Mouse (Mus musculus) CH12.LX (cell line): Measurements from ENCODE around the gene Ccr1l1. TPM values are rescaled to one million over a fixed set of nuclear protein-coding genes. Genes with fewer than 3 reads are reported as not detected.

Source experiments
- DNase-seq: peaks from one replicate; pipeline ENCODE4 v3.0.0-alpha.2; 2013; ENCODE audit errors: extremely low read depth
- H3K27ac ChIP-seq: 2 replicates; pipeline ENCODE4 v1.5.1; 2012; ENCODE audit warnings: low read depth, mild to moderate bottlenecking, control low read depth, moderate library complexity; ENCODE audit not compliant: insufficient read depth
- H3K27me3 ChIP-seq: replicated peaks from 2 replicates; pipeline ENCODE3; 2012; ENCODE audit warnings: inconsistent platforms
- H3K36me3 ChIP-seq, 2 experiments: replicated peaks in 1 of 2; 2 replicates each; pipeline versions ENCODE3 to v1.6.1; 2012; ENCODE audit warnings: inconsistent platforms in 1 of 2, low read length in 1 of 2, mild to moderate bottlenecking in 1 of 2, mixed read lengths in 1 of 2, moderate library complexity in 1 of 2; ENCODE audit not compliant: control insufficient read depth in 1 of 2, insufficient read depth in 1 of 2
- H3K4me1 ChIP-seq, 2 experiments: 2 replicates each; pipeline ENCODE4 v1.6.1; 2012; ENCODE audit warnings: inconsistent platforms in 1 of 2, moderate library complexity in 1 of 2; ENCODE audit not compliant: insufficient read depth in 2 of 2, control insufficient read depth in 1 of 2
- H3K4me2 ChIP-seq: 2 replicates; pipeline ENCODE4 v1.6.1; 2012; ENCODE audit warnings: low read depth, mild to moderate bottlenecking, control low read depth; ENCODE audit not compliant: poor library complexity, insufficient read depth, severe bottlenecking
- H3K4me3 ChIP-seq, 3 experiments: fragments of 150-350 bp in 1 of 3; sonication (generic) in 1 of 3; replicated peaks in 1 of 3; 2 replicates each; pipeline versions ENCODE3 to v1.5.1; 2011 to 2012; ENCODE audit warnings: low read depth in 2 of 3, low read length in 2 of 3, mild to moderate bottlenecking in 2 of 3, moderate library complexity in 2 of 3, control low read depth in 1 of 3, improper control_type of control experiment in 1 of 3, inconsistent platforms in 1 of 3, mixed read lengths in 1 of 3; ENCODE audit not compliant: poor library complexity in 1 of 3
- H3K79me2 ChIP-seq: replicated peaks from 2 replicates; pipeline ENCODE4 v1.6.1; 2012; ENCODE audit warnings: mild to moderate bottlenecking, moderate library complexity; ENCODE audit not compliant: control insufficient read depth, poor library complexity, insufficient read depth, severe bottlenecking; ENCODE audit errors: extremely low read depth
- H3K9ac ChIP-seq: 2 replicates; pipeline ENCODE4 v1.6.1; 2012; ENCODE audit warnings: low read depth, mild to moderate bottlenecking, control low read depth, moderate library complexity; ENCODE audit not compliant: insufficient read depth
- H3K9me3 ChIP-seq: replicated peaks from 2 replicates; pipeline ENCODE3; 2012; ENCODE audit warnings: low read length, inconsistent platforms, mixed read lengths
- BHLHE40 ChIP-seq: IDR thresholded peaks from 2 replicates; pipeline ENCODE4 v1.6.1; 2011; ENCODE audit warnings: mild to moderate bottlenecking, low read depth, low read length, improper control_type of control experiment
- CHD1 ChIP-seq: IDR thresholded peaks from 2 replicates; pipeline ENCODE4 v1.6.1; 2012; ENCODE audit warnings: low read depth, low read length, improper control_type of control experiment, inconsistent platforms
- CHD2 ChIP-seq: IDR thresholded peaks from 2 replicates; pipeline ENCODE4 v1.6.1; 2011; ENCODE audit warnings: low read length, improper control_type of control experiment
- E2F4 ChIP-seq: IDR thresholded peaks from 2 replicates; pipeline ENCODE4 v1.6.1; 2011; ENCODE audit warnings: low read depth, low read length, improper control_type of control experiment; ENCODE audit not compliant: insufficient replicate concordance
- ELF1 ChIP-seq: IDR thresholded peaks from 2 replicates; pipeline ENCODE4 v1.6.1; 2014; ENCODE audit warnings: low read depth, mild to moderate bottlenecking, inconsistent platforms, low read length, improper control_type of control experiment
- EP300 ChIP-seq: IDR thresholded peaks from 2 replicates; pipeline ENCODE4 v1.6.1; 2011; ENCODE audit warnings: low read length, improper control_type of control experiment
- ETS1 ChIP-seq: conservative IDR thresholded peaks from 2 replicates; pipeline ENCODE4 v1.6.1; 2012; ENCODE audit warnings: low read depth, mild to moderate bottlenecking, inconsistent platforms, low read length, improper control_type of control experiment, moderate library complexity
- GABPA ChIP-seq: IDR thresholded peaks from 2 replicates; pipeline ENCODE4 v1.6.1; 2012; ENCODE audit warnings: low read depth, low read length, improper control_type of control experiment, inconsistent platforms; ENCODE audit not compliant: insufficient replicate concordance
- HCFC1 ChIP-seq: IDR thresholded peaks from 2 replicates; pipeline ENCODE4 v1.6.1; 2012; ENCODE audit warnings: low read depth, mild to moderate bottlenecking, inconsistent platforms, low read length, improper control_type of control experiment
- IRF4 ChIP-seq: IDR thresholded peaks from 2 replicates; pipeline ENCODE4 v1.6.1; 2014; ENCODE audit warnings: low read depth, mild to moderate bottlenecking, inconsistent platforms, low read length, improper control_type of control experiment
- JUN ChIP-seq: IDR thresholded peaks from 2 replicates; pipeline ENCODE4 v1.6.1; 2011; ENCODE audit warnings: low read depth, mild to moderate bottlenecking, low read length, improper control_type of control experiment, moderate library complexity; ENCODE audit not compliant: insufficient read depth
- JUND ChIP-seq: conservative IDR thresholded peaks from 2 replicates; pipeline ENCODE4 v1.6.1; 2011; ENCODE audit warnings: low read depth, low read length, improper control_type of control experiment
- KAT2A ChIP-seq: IDR thresholded peaks from 2 replicates; pipeline ENCODE4 v1.6.1; 2012; ENCODE audit warnings: low read length, improper control_type of control experiment, inconsistent platforms; ENCODE audit not compliant: insufficient replicate concordance
- MAFK ChIP-seq: IDR thresholded peaks from 2 replicates; pipeline ENCODE4 v1.6.1; 2011; ENCODE audit warnings: low read length, improper control_type of control experiment; ENCODE audit not compliant: insufficient replicate concordance
- MAX ChIP-seq: IDR thresholded peaks from 2 replicates; pipeline ENCODE4 v1.6.1; 2011; ENCODE audit warnings: low read length, improper control_type of control experiment
- MEF2A ChIP-seq: IDR thresholded peaks from 2 replicates; pipeline ENCODE4 v1.6.1; 2014; ENCODE audit warnings: low read depth, mild to moderate bottlenecking, inconsistent platforms, low read length, improper control_type of control experiment, borderline replicate concordance
- MXI1 ChIP-seq: IDR thresholded peaks from 2 replicates; pipeline ENCODE4 v1.6.1; 2011; ENCODE audit warnings: mild to moderate bottlenecking, low read depth, low read length, improper control_type of control experiment
- MYC ChIP-seq: IDR thresholded peaks from 2 replicates; pipeline ENCODE4 v1.6.1; 2011; ENCODE audit warnings: low read depth, mild to moderate bottlenecking, improper control_type of control experiment, low read length
- NELFE ChIP-seq: IDR thresholded peaks from 2 replicates; pipeline ENCODE4 v1.6.1; 2011; ENCODE audit warnings: low read depth, low read length, improper control_type of control experiment
- NRF1 ChIP-seq: IDR thresholded peaks from 2 replicates; pipeline ENCODE4 v1.6.1; 2014; ENCODE audit warnings: low read depth, mild to moderate bottlenecking, inconsistent platforms, low read length, improper control_type of control experiment, moderate library complexity
- PAX5 ChIP-seq: IDR thresholded peaks from 2 replicates; pipeline ENCODE4 v1.6.1; 2012; ENCODE audit warnings: low read length, inconsistent platforms, mixed read lengths
- POLR2A ChIP-seq: IDR thresholded peaks from 2 replicates; pipeline ENCODE4 v1.6.1; 2011; ENCODE audit warnings: low read depth, mild to moderate bottlenecking, improper control_type of control experiment, low read length
- POLR2AphosphoS2 ChIP-seq: IDR thresholded peaks from 2 replicates; pipeline ENCODE4 v1.6.1; 2011; ENCODE audit warnings: low read depth, low read length, improper control_type of control experiment
- SIN3A ChIP-seq: IDR thresholded peaks from 2 replicates; pipeline ENCODE4 v1.6.1; 2012; ENCODE audit warnings: low read length, improper control_type of control experiment, inconsistent platforms
- SMC3 ChIP-seq: IDR thresholded peaks from 2 replicates; pipeline ENCODE4 v1.6.1; 2011; ENCODE audit warnings: low read depth, low read length, improper control_type of control experiment
- TCF12 ChIP-seq: IDR thresholded peaks from 2 replicates; pipeline ENCODE4 v1.6.1; 2014; ENCODE audit warnings: low read depth, mild to moderate bottlenecking, inconsistent platforms, low read length, improper control_type of control experiment
- UBTF ChIP-seq: IDR thresholded peaks from 2 replicates; pipeline ENCODE4 v1.6.1; 2012; ENCODE audit warnings: low read depth, mild to moderate bottlenecking, inconsistent platforms, low read length, improper control_type of control experiment, moderate library complexity
- USF1 ChIP-seq: IDR thresholded peaks from 2 replicates; pipeline ENCODE4 v1.6.1; 2014; ENCODE audit warnings: low read depth, mild to moderate bottlenecking, inconsistent platforms, low read length, improper control_type of control experiment
- USF2 ChIP-seq: conservative IDR thresholded peaks from 2 replicates; pipeline ENCODE4 v1.6.1; 2011; ENCODE audit warnings: low read depth, low read length, improper control_type of control experiment
- ZKSCAN1 ChIP-seq: IDR thresholded peaks from 2 replicates; pipeline ENCODE4 v1.6.1; 2012; ENCODE audit warnings: low read depth, inconsistent platforms, low read length, improper control_type of control experiment, borderline replicate concordance
- ZMIZ1 ChIP-seq: IDR thresholded peaks from 2 replicates; pipeline ENCODE4 v1.6.1; 2012; ENCODE audit warnings: low read depth, mild to moderate bottlenecking, inconsistent platforms, low read length, improper control_type of control experiment
- ZNF384 ChIP-seq: IDR thresholded peaks from 2 replicates; pipeline ENCODE4 v1.6.1; 2012; ENCODE audit warnings: low read depth, low read length, improper control_type of control experiment, inconsistent platforms
- dilution Hi-C: fragments of 300-500 bp; cut with MboI; formaldehyde crosslinking; loops from 2 replicates; pipeline ENCODE4 v1.14.3; 2020; ENCODE audit warnings: low sequenced_read_pairs; ENCODE audit not compliant: extremely low pct_unique_long_range_greater_than_20kb, extremely low pct_ligation_motif_present
- in situ Hi-C: fragments of 300-500 bp; cut with MboI; formaldehyde crosslinking; loops from 3 replicates; pipeline ENCODE4 v1.14.3; 2019; ENCODE audit warnings: low sequenced_read_pairs, low pct_ligation_motif_present, low pct_unique_long_range_greater_than_20kb, mixed read lengths
- polyA plus RNA-seq: library from polyadenylated mRNA; unstranded; fragments of >175 nt; gene quantifications from 2 replicates; pipeline ENCODE4 v1.2.1, GENCODE M21; 2012; ENCODE audit warnings: low read depth; ENCODE audit not compliant: insufficient read length
- total RNA-seq, 2 experiments: library from RNA; depleted of rRNA; stranded (reverse); fragments of 300-350 nt in 1 of 2; fragments of >200 nt in 1 of 2; gene quantifications; 2 replicates each; pipeline ENCODE4 v1.2.3; 2012 to 2014

Ccr1l1 gene
- total and polyA plus RNA-seq, 3 experiments: 0.08 TPM; not detected in 2

DNA sequence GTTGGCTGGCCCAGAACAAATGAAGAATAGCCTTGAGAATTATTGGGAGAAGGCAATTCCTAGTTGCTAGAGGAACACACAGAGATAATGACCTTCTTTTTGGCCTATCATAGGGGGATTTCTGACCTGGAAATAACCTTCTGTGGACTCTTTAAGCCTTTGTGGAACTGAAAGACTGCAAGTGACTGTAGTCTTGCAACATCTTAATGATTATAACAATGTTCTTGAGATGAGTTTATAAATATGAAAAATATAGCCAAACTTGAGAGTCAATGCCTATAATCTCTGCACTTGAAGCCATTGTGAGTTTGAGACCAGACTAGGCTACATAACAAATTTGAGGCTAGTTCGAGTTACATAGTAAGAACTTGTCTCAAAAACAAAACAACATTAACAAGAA lies 21.3 kb downstream of the Ccr1l1 start:
- DNase-seq: no peak
- Histone ChIP-seq H3K79me2 (no peaks in the 10 kb centered on the region), H3K4me3 (no peak overlapping the region), H3K9me3 (no peaks in the 10 kb centered on the region), H3K4me1 (peaks cover 18 to 67% of the 10 kb centered on the region in 2 experiments), H3K9ac (no peak overlapping the region; the same call in 1 of the 2 replicates), H3K27me3 (no peaks in the 10 kb centered on the region), H3K36me3 (no peaks in the 10 kb centered on the region), H3K4me2 (no peak overlapping the region), H3K27ac (peak overlapping the region; percentile 65)
- dilution Hi-C loops: no loop called here
- TF ChIP-seq USF1 (no peak), SMC3 (no peak), MAFK (no peak), IRF4 (peak; percentile 75), EP300 (peak; percentile 69), CHD1 (no peak), JUN (no peak), GABPA (no peak), MYC (no peak)
- in situ Hi-C loops: no loop called here

DNA sequence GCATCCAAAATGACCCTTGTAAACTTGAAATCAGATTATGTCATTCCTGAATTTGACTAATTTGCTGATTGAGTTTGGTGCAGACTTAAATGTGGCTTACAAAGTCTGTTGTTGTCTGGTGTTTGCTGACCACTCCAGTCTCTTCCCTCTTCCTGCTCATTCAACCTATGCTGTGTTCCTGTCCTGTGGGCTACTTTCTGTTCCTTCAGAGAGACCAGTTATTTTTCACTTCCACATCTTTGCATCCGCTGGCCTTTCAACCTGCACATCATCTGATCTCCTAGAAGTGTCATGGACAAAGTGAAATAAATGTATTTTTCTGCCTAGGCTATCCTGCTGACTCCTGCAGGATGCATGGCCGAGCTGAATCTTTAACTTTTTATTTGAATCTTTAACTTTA lies 24.7 kb downstream of the Ccr1l1 start:
- H3K27ac ChIP-seq: no peak overlapping the region
- in situ Hi-C loops: no loop called here
- no peak for TF ChIP-seq SIN3A
- no peak for TF ChIP-seq MAX
- no peak for TF ChIP-seq MXI1
- no peak for TF ChIP-seq JUND
- no peak for TF ChIP-seq JUN
- no peak for TF ChIP-seq SMC3
- TF ChIP-seq MEF2A: 0 out of 2 replicates have a peak, but pooled peaks have one; percentile 39
- TF ChIP-seq EP300: peak; percentile 87
- 0 out of 2 replicates have a peak, but pooled peaks have one; percentile 29 for TF ChIP-seq BHLHE40
- no peak for TF ChIP-seq USF2
- TF ChIP-seq IRF4: peak; percentile 88
- no peak for TF ChIP-seq PAX5
- TF ChIP-seq ZMIZ1: no peak
- TF ChIP-seq POLR2AphosphoS2: no peak
- no peak for TF ChIP-seq KAT2A
- TF ChIP-seq UBTF: no peak
- TF ChIP-seq NELFE: no peak
- TF ChIP-seq E2F4: no peak
- TF ChIP-seq GABPA: no peak
- 0 out of 2 replicates have a peak, but pooled peaks have one; percentile 30 for TF ChIP-seq MAFK
- peak; percentile 41; the same call in 1 of the 2 replicates for TF ChIP-seq ELF1
- no peak for TF ChIP-seq POLR2A
- peak; percentile 51 for TF ChIP-seq TCF12
- peak; percentile 32; the same call in 1 of the 2 replicates for TF ChIP-seq ETS1
- no peak for TF ChIP-seq ZKSCAN1
- no peak for TF ChIP-seq ZNF384
- no peak for TF ChIP-seq HCFC1
- TF ChIP-seq NRF1: no peak
- no peak for TF ChIP-seq CHD1
- TF ChIP-seq CHD2: no peak
- TF ChIP-seq USF1: no peak
- no peak for TF ChIP-seq MYC

More for the DNA sequence above, 24.7 kb downstream of the Ccr1l1 start:
- dilution Hi-C loops: no loop called here
- Histone ChIP-seq H3K4me2 (no peak overlapping the region), H3K79me2 (no peaks in the 10 kb centered on the region), H3K9ac (no peak overlapping the region), H3K27me3 (no peaks in the 10 kb centered on the region), H3K9me3 (no peaks in the 10 kb centered on the region), H3K4me1 (peaks cover 16 to 50% of the 10 kb centered on the region in 2 experiments), H3K4me3 (no peak overlapping the region), H3K36me3 (no peaks in the 10 kb centered on the region)
- DNase-seq: no peak
